Mouse (Mus musculus) lung, postnatal 36 days (tissue): ENCODE data around the gene Gpr3.

Experiments
- DNase-seq: peaks from one replicate; pipeline ENCODE4 v3.0.0; 2022; ENCODE audit warnings: mixed read lengths

The Gpr3 gene

GRCm38 (mm10) chr4:133233285-133233976 is 21.1 kb upstream of the Gpr3 start:
- peak; percentile 83 for DNase-seq

GRCm38 (mm10) chr4:133229582-133229981 is 17.2 kb upstream of the Gpr3 start:
- no peak for DNase-seq

- no peak for DNase-seq
These were observed 15.3 kb upstream of the Gpr3 start for GRCm38 (mm10) chr4:133227636-133228035.

- DNase-seq = peak; percentile 68
These were observed 13.7 kb upstream of the Gpr3 start for GRCm38 (mm10) chr4:133226073-133226472.

GRCm38 (mm10) chr4:133223875-133224274 is 11.5 kb upstream of the Gpr3 start:
- DNase-seq = no peak

GRCm38 (mm10) chr4:133221701-133222100 is 9.4 kb upstream of the Gpr3 start:
- DNase-seq = no peak

- DNase-seq = peak; percentile 76
These were observed 8.3 kb upstream of the Gpr3 start for GRCm38 (mm10) chr4:133220656-133221055.

- DNase-seq = no peak
These were observed 6.4 kb upstream of the Gpr3 start for GRCm38 (mm10) chr4:133218745-133219144.

- peak; percentile 78 for DNase-seq
These were observed 5.3 kb upstream of the Gpr3 start for GRCm38 (mm10) chr4:133217641-133218040.

- no peak for DNase-seq
These were observed 1.3 kb upstream of the Gpr3 start for GRCm38 (mm10) chr4:133213661-133214060.

- peak; percentile 74 for DNase-seq
These were observed 893 bp upstream of the Gpr3 start for GRCm38 (mm10) chr4:133213268-133213590.

GRCm38 (mm10) chr4:133212562-133213267 is 379 bp upstream of the Gpr3 start:
- DNase-seq = peak; percentile 88

GRCm38 (mm10) chr4:133210788-133211390 is 1.4 kb downstream of the Gpr3 start:
- no peak for DNase-seq

GRCm38 (mm10) chr4:133210023-133210787 is 2.1 kb downstream of the Gpr3 start:
- no peak for DNase-seq

- peak; percentile 63 for DNase-seq
These were observed 3.0 kb downstream of the Gpr3 start for GRCm38 (mm10) chr4:133209366-133209765.

GRCm38 (mm10) chr4:133204379-133204778 is 8.0 kb downstream of the Gpr3 start:
- no peak for DNase-seq

GRCm38 (mm10) chr4:133203591-133203990 is 8.7 kb downstream of the Gpr3 start:
- DNase-seq = no peak

GRCm38 (mm10) chr4:133202254-133202653 is 10.1 kb downstream of the Gpr3 start:
- no peak for DNase-seq

- peak; percentile 87 for DNase-seq
These were observed 11.1 kb downstream of the Gpr3 start for GRCm38 (mm10) chr4:133201006-133201771.

- DNase-seq = no peak
These were observed 12.0 kb downstream of the Gpr3 start for GRCm38 (mm10) chr4:133200343-133200742.

GRCm38 (mm10) chr4:133199743-133200142 is 12.6 kb downstream of the Gpr3 start:
- no peak for DNase-seq

GRCm38 (mm10) chr4:133198337-133199180 is 13.8 kb downstream of the Gpr3 start:
- DNase-seq = no peak
